10 mouse cellular contexts compared by ENCODE assay signal in the genomic region with DNA sequence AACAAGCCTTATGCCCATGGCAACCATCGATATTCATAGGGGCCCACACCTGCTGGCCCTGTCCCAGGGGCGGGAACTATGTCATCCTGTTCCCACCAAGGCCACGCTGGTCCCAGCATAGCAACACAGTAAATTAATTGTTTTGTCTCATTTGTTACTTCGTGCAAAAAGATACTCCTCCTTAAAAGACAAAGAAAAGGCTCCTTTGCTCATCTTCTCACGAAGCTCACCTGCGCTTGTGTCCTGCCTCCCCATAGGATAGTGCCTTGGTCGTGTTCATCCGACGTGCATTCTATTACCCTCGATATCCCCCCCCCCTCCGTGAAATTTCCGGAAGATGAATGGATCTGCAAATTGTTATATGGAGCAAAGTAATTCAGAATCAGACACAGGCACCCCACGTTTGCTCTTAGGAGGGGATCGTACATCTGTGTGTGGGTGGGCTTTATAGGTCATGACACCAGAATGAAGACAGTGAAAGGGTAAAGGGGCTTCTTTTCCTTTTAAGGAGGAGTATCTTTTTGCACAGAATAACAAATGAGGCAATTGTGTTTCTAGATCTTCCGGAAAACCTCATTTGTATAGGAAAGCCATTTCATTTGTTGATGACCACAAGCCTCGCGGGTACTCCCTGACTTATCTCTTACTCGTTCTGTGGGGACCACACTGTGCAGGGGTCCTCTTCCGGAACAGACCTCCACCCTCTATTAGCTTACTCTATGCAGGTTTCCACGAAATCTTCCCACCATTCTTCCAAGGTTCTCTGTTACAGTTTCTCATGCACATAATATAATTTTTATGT. TPM values are rescaled to one million over a fixed set of nuclear protein-coding genes. Genes with fewer than 3 reads are reported as not detected.
A peak's percentile ranks its signal among the peaks of the same experiment; 100 is the strongest.
DNase-seq lines count a peak whose midpoint lies in the region; ATAC-seq and TF ChIP-seq lines count a peak whose summit lies in the region.
"Had no signal": no experiment of that assay in that cellular context is flagged by ENCODE, and none has a peak within 500 bp of the region (broad histone marks: within the 10 kb centered on the region; RNA-seq: fewer than 3 reads in every experiment).

No protein-coding gene starts in this region.

- no peaks in the 10 kb centered on the region for H3K27me3 ChIP-seq in heart, embryonic 12.5 days (replicated peaks)
- H3K27me3 ChIP-seq in ES-Bruce4 (ENCODE audit: control insufficient read depth, insufficient read depth, low read length, poor library complexity, severe bottlenecking) = no peaks in the 10 kb centered on the region
- H3K27me3 ChIP-seq in forebrain, embryonic 15.5 days = no peaks in the 10 kb centered on the region
- H3K27me3 ChIP-seq in midbrain, embryonic 15.5 days (replicated peaks) = no peaks in the 10 kb centered on the region
- no peaks in the 10 kb centered on the region for H3K27me3 ChIP-seq in thymus, adult 2 months (ENCODE audit: control insufficient read depth, insufficient read depth, low read length)

- no peak for TF ChIP-seq EP300 in ES-Bruce4 (IDR thresholded peaks at IDR 0.05; ENCODE audit: insufficient read depth, low read depth, low read length)

- no peak overlapping the region for H3K4me3 ChIP-seq in heart, embryonic 12.5 days
- H3K4me3 ChIP-seq in ES-Bruce4 (ENCODE audit: low read depth, low read length) = no peak overlapping the region
- H3K4me3 ChIP-seq in forebrain, embryonic 15.5 days = no peak overlapping the region
- peak overlapping the region; percentile 10; the same call in 1 of the 2 replicates for H3K4me3 ChIP-seq in midbrain, embryonic 15.5 days
- no peak overlapping the region for H3K4me3 ChIP-seq in thymus, adult 2 months (ENCODE audit: control insufficient read depth, insufficient read depth, low read length)
- H3K4me3 ChIP-seq: erythroblast, embryonic 14.5 days had no signal

- H3K4me1 ChIP-seq in heart, embryonic 12.5 days (replicated peaks) = no peaks in the 10 kb centered on the region
- no peaks in the 10 kb centered on the region for H3K4me1 ChIP-seq in ES-Bruce4 (ENCODE audit: control insufficient read depth, insufficient read depth, low read length)
- no peaks in the 10 kb centered on the region for H3K4me1 ChIP-seq in forebrain, embryonic 15.5 days
- no peaks in the 10 kb centered on the region for H3K4me1 ChIP-seq in midbrain, embryonic 15.5 days
- H3K4me1 ChIP-seq in thymus, adult 2 months (replicated peaks; ENCODE audit: control insufficient read depth, insufficient read depth, low read length) = no peaks in the 10 kb centered on the region

- no peak overlapping the region for H3K27ac ChIP-seq in heart, embryonic 12.5 days (ENCODE audit: poor library complexity, severe bottlenecking)
- peak overlapping the region; percentile 82 for H3K27ac ChIP-seq in ES-Bruce4 (ENCODE audit: insufficient read depth, low read length)
- no peak overlapping the region for H3K27ac ChIP-seq in forebrain, embryonic 15.5 days (replicated peaks)
- peak overlapping the region; percentile 48; the same call in 1 of the 2 replicates for H3K27ac ChIP-seq in midbrain, embryonic 15.5 days
- H3K27ac ChIP-seq in thymus, adult 2 months (ENCODE audit: control insufficient read depth, insufficient read depth, low read length) = no peak overlapping the region

- peak overlapping the region; percentile 52 for H3K4me2 ChIP-seq in heart, embryonic 12.5 days
- H3K4me2 ChIP-seq in forebrain, embryonic 15.5 days (replicated peaks) = no peak overlapping the region; the same call in 1 of the 2 replicates
- peak overlapping the region; percentile 33 for H3K4me2 ChIP-seq in midbrain, embryonic 15.5 days

- no peak for TF ChIP-seq POLR2A in ES-Bruce4 (IDR thresholded peaks at IDR 0.05; ENCODE audit: insufficient read depth, low read length)
- no peak for TF ChIP-seq POLR2A in thymus, adult 2 months (IDR thresholded peaks at IDR 0.05; ENCODE audit: control insufficient read depth, extremely low read depth, insufficient read depth, low read length, poor library complexity)

- 55% methylated on average over 20 of the region's 20 CpGs for WGBS in heart, embryonic 12.5 days
- 55% methylated on average over 20 of the region's 20 CpGs for WGBS in forebrain, embryonic 15.5 days
- WGBS in midbrain, embryonic 15.5 days = 46% methylated on average over 20 of the region's 20 CpGs
- WGBS in thymus, adult 2 months = 78% methylated on average over 20 of the region's 20 CpGs

- H3K9ac ChIP-seq in heart, embryonic 12.5 days = no peak overlapping the region
- no peak overlapping the region for H3K9ac ChIP-seq in ES-Bruce4 (ENCODE audit: low read depth, poor library complexity, severe bottlenecking)
- H3K9ac ChIP-seq in forebrain, embryonic 15.5 days (replicated peaks) = no peak overlapping the region
- H3K9ac ChIP-seq in midbrain, embryonic 15.5 days = no peak overlapping the region

- no peaks in the 10 kb centered on the region; the same call in 1 of the 2 replicates for H3K9me3 ChIP-seq in heart, embryonic 12.5 days (replicated peaks)
- no peaks in the 10 kb centered on the region; the same call in 1 of the 2 replicates for H3K9me3 ChIP-seq in ES-Bruce4 (replicated peaks; ENCODE audit: control insufficient read depth, insufficient read depth, low read length, poor library complexity, severe bottlenecking)
- no peaks in the 10 kb centered on the region for H3K9me3 ChIP-seq in forebrain, embryonic 15.5 days
- H3K9me3 ChIP-seq in midbrain, embryonic 15.5 days = no peaks in the 10 kb centered on the region

- H3K36me3 ChIP-seq in heart, embryonic 12.5 days = peaks cover 3% of the 10 kb centered on the region; the same call in 1 of the 2 replicates
- no peaks in the 10 kb centered on the region for H3K36me3 ChIP-seq in ES-Bruce4 (ENCODE audit: control insufficient read depth, insufficient read depth, low read length, poor library complexity, severe bottlenecking)
- H3K36me3 ChIP-seq in forebrain, embryonic 15.5 days = no peaks in the 10 kb centered on the region
- H3K36me3 ChIP-seq in midbrain, embryonic 15.5 days (replicated peaks) = no peaks in the 10 kb centered on the region
- H3K36me3 ChIP-seq in thymus, adult 2 months (ENCODE audit: control insufficient read depth, insufficient read depth, low read length) = no peaks in the 10 kb centered on the region

- no peak for TF ChIP-seq CTCF in ES-Bruce4 (IDR thresholded peaks at IDR 0.05; ENCODE audit: low read depth, low read length)
- TF ChIP-seq CTCF in thymus, adult 2 months (IDR thresholded peaks at IDR 0.05; ENCODE audit: borderline replicate concordance, control insufficient read depth, extremely low read depth, insufficient read depth, low read length, poor library complexity) = no peak

- DNase-seq in heart, postnatal 36 days = no peak
- DNase-seq in thymus, adult 2 months = no peak
- no peak for DNase-seq in adrenal gland, adult (ENCODE audit: inconsistent age in 2 of 2, low spot score in 1 of 2)
- DNase-seq in retina, embryonic 14.5 days (ENCODE audit: low spot score) = no peak

- no peak for ATAC-seq in heart, embryonic 12.5 days (ENCODE audit: insufficient number of reproducible peaks, low FRiP score)
- peak; percentile 69 for ATAC-seq in forebrain, embryonic 15.5 days (replicated peaks)
- ATAC-seq in midbrain, embryonic 15.5 days (replicated peaks) = peak; percentile 86

- intact Hi-C loops in heart, postnatal 36 days (cut with DNase I) = no loop called here

RNA-seq across cellular contexts. Expression of a gene that starts 19.0 kb away (rescaled TPM):
- polyA plus RNA-seq in heart, embryonic 12.5 days (2016; fragmentation: Nextera tagmentation; extraction: Ambion mirVana) = 87.1 and 89.7 TPM in 2 replicates
- 1 to 10 TPM; 1.4 to 2.2 TPM for total RNA-seq in heart, postnatal 36 days (2021)
- polyA plus RNA-seq in ES-Bruce4 (2011; ENCODE audit: insufficient read depth, insufficient read length, low read depth, missing spikeins) = 14.8 and 16.4 TPM in 2 replicates
- 157 and 182 TPM in 2 replicates for polyA plus RNA-seq in forebrain, embryonic 15.5 days (2015; fragmentation: Nextera tagmentation; extraction: Ambion mirVana)
- 299 and 305 TPM in 2 replicates for polyA plus RNA-seq in midbrain, embryonic 15.5 days (2015; fragmentation: Nextera tagmentation; extraction: Ambion mirVana)
- polyA plus RNA-seq in thymus, adult 2 months (2012; rRNA removed) = 4.8 and 6.2 TPM in 2 replicates

RNA-seq across cellular contexts. Expression of a gene that starts 58.5 kb away (rescaled TPM):
- 35.3 and 36.9 TPM in 2 replicates for polyA plus RNA-seq in heart, embryonic 12.5 days (2016; fragmentation: Nextera tagmentation; extraction: Ambion mirVana)
- total RNA-seq in heart, postnatal 36 days (2021) = under 1 TPM; 0.25 to 0.33 TPM
- polyA plus RNA-seq in ES-Bruce4 (2011; ENCODE audit: insufficient read depth, insufficient read length, low read depth, missing spikeins) = 6.5 and 8.9 TPM in 2 replicates
- 78.1 and 90.4 TPM in 2 replicates for polyA plus RNA-seq in forebrain, embryonic 15.5 days (2015; fragmentation: Nextera tagmentation; extraction: Ambion mirVana)
- polyA plus RNA-seq in midbrain, embryonic 15.5 days (2015; fragmentation: Nextera tagmentation; extraction: Ambion mirVana) = 153 and 164 TPM in 2 replicates
- polyA plus RNA-seq in thymus, adult 2 months (2012; rRNA removed) = 0.35 and 0.71 TPM in 2 replicates
- total RNA-seq: gastrocnemius, postnatal 36 days had no signal
- polyA plus RNA-seq: erythroblast, embryonic 14.5 days had no signal

Comparison
In these comparisons a context has a peak if more than half of its experiments do, and no peak if none do; other contexts are left out.
1. H3K27ac ChIP-seq: peak in ES-Bruce4 (single experiment) and midbrain, embryonic 15.5 days (single experiment); none in heart, embryonic 12.5 days (single experiment), forebrain, embryonic 15.5 days (single experiment) and thymus, adult 2 months (single experiment).